ENCODE assay signal across 19 mouse cellular contexts in genomic region chr3:85310401-85310989, GRCm38 (mm10).
DNase-seq lines count a peak whose midpoint lies in the region; ATAC-seq and TF ChIP-seq lines count a peak whose summit lies in the region.
"Had no signal": no experiment of that assay in that cellular context is flagged by ENCODE, and none has a peak within 500 bp of the region (broad histone marks: within the 10 kb centered on the region; RNA-seq: fewer than 3 reads in every experiment).

No protein-coding gene starts in this region.

- DNase-seq in layer of hippocampus, adult 2 months (ENCODE audit: low spot score in 2 of 2), result peak in 1 of 2 experiments; percentile 48
- DNase-seq in layer of hippocampus, postnatal 10 days (ENCODE audit: low spot score in 2 of 2), result no peak
- peak; percentile 48 to 51 for DNase-seq in left cerebral cortex, postnatal 10 days (ENCODE audit: extremely low spot score in 1 of 2, low spot score in 2 of 2)
- peak; percentile 80 to 89 for DNase-seq in right cerebral cortex, postnatal 36 days (ENCODE audit: low spot score in 2 of 2)
- no peak for DNase-seq in liver
- no peak for DNase-seq in testis, postnatal 10 days (ENCODE audit: low spot score)
- no peak for DNase-seq in lung, postnatal 10 days
- DNase-seq: cerebellum, adult 11 months; cerebellum, postnatal 36 days; heart, postnatal 10 days; thymus, adult 18-20 months had no signal

- intact Hi-C loops in left cerebral cortex, postnatal 10 days (cut with DNase I), result loop anchor here (5.0 kb wide), 1 partner anchor 288 kb away; no protein-coding TSS in a partner anchor

- ATAC-seq in frontal cortex, adult (ENCODE audit: low TSS enrichment), result peak; percentile 77
- ATAC-seq: intestine, embryonic 16.5 days had no signal

- H3K4me3 ChIP-seq in layer of hippocampus, adult 2 months, result no peak overlapping the region
- H3K4me3 ChIP-seq: embryonic facial prominence, embryonic 13.5 days; forebrain, embryonic 10.5 days; lung, embryonic 15.5 days; neural tube, embryonic 15.5 days had no signal

- no peak for TF ChIP-seq CTCF in layer of hippocampus, adult 2 months (conservative IDR thresholded peaks at IDR 0.05)

- H3K27ac ChIP-seq in layer of hippocampus, adult 2 months, result peak overlapping the region; percentile 75
- H3K27ac ChIP-seq: embryonic facial prominence, embryonic 13.5 days; forebrain, embryonic 10.5 days; hindbrain, embryonic 14.5 days; kidney, postnatal 0 days; lung, embryonic 15.5 days; neural tube, embryonic 15.5 days had no signal

Comparison
In these comparisons a context has a peak if more than half of its experiments do, and no peak if none do; other contexts are left out.
1. DNase-seq: peak in left cerebral cortex, postnatal 10 days (2 of 2) and right cerebral cortex, postnatal 36 days (2 of 2); none in layer of hippocampus, postnatal 10 days (0 of 2), liver (single experiment), testis, postnatal 10 days (single experiment) and lung, postnatal 10 days (single experiment).